Mouse (Mus musculus) MEL (cell line): Measurements from ENCODE around the gene Clip3. TPM values are rescaled to one million over a fixed set of nuclear protein-coding genes. Genes with fewer than 3 reads are reported as not detected.

Experiments
- DNase-seq: peaks from one replicate; pipeline ENCODE4 v3.0.0; 2011; ENCODE audit warnings: low read depth, low spot score
- H3K27ac ChIP-seq: 2 replicates; pipeline ENCODE4 v1.5.1; 2012; ENCODE audit warnings: low read depth, mild to moderate bottlenecking, control low read depth, low read length, moderate library complexity; ENCODE audit not compliant: control insufficient read depth
- H3K27me3 ChIP-seq, 2 experiments: fragments of 150-350 bp in 1 of 2; sonication (generic) in 1 of 2; 2 replicates each; pipeline ENCODE4 v1.6.1; 2012; ENCODE audit warnings: low read length in 2 of 2, mild to moderate bottlenecking in 2 of 2, improper control_type of control experiment in 1 of 2, moderate library complexity in 1 of 2; ENCODE audit not compliant: insufficient read depth in 2 of 2, control insufficient read depth in 1 of 2
- H3K36me3 ChIP-seq, 2 experiments: 2 replicates each; pipeline ENCODE4 v1.6.1; 2012 to 2014; ENCODE audit warnings: low read length in 2 of 2, improper control_type of control experiment in 1 of 2, inconsistent platforms in 1 of 2, mild to moderate bottlenecking in 1 of 2; ENCODE audit not compliant: insufficient read depth in 2 of 2, control insufficient read depth in 1 of 2
- H3K4me1 ChIP-seq, 2 experiments: fragments of 150-350 bp in 1 of 2; sonication (generic) in 1 of 2; 2 replicates each; pipeline ENCODE4 v1.6.1; 2012; ENCODE audit warnings: low read length in 2 of 2, improper control_type of control experiment in 1 of 2, mild to moderate bottlenecking in 1 of 2; ENCODE audit not compliant: insufficient read depth in 2 of 2, control insufficient read depth in 1 of 2
- H3K4me3 ChIP-seq, 2 experiments: fragments of 150-350 bp in 1 of 2; sonication (generic) in 1 of 2; 2 replicates each; pipeline ENCODE4 v1.5.1; 2012; ENCODE audit warnings: low read depth in 2 of 2, low read length in 2 of 2, mild to moderate bottlenecking in 2 of 2, moderate library complexity in 2 of 2, control low read depth in 1 of 2, improper control_type of control experiment in 1 of 2; ENCODE audit not compliant: control insufficient read depth in 1 of 2, insufficient read depth in 1 of 2
- H3K79me2 ChIP-seq: 2 replicates; pipeline ENCODE4 v1.6.1; 2012; ENCODE audit warnings: mild to moderate bottlenecking, low read length, moderate library complexity; ENCODE audit not compliant: control insufficient read depth, poor library complexity, insufficient read depth
- H3K9ac ChIP-seq: 2 replicates; pipeline ENCODE4 v1.6.1; 2012; ENCODE audit warnings: low read depth, mild to moderate bottlenecking, control low read depth, low read length, moderate library complexity; ENCODE audit not compliant: control insufficient read depth, poor library complexity, severe bottlenecking
- H3K9me3 ChIP-seq: fragments of 150-350 bp; sonication (generic); replicated peaks from 2 replicates; pipeline ENCODE4 v1.6.1; 2012; ENCODE audit warnings: mild to moderate bottlenecking, low read length, improper control_type of control experiment, moderate library complexity; ENCODE audit not compliant: insufficient read depth
- BHLHE40 ChIP-seq: IDR thresholded peaks from 2 replicates; pipeline ENCODE4 v1.6.1; 2012; ENCODE audit warnings: low read depth, mild to moderate bottlenecking, inconsistent platforms, low read length, improper control_type of control experiment, borderline replicate concordance
- CHD1 ChIP-seq: IDR thresholded peaks from 2 replicates; pipeline ENCODE4 v1.6.1; 2012; ENCODE audit warnings: low read depth, mild to moderate bottlenecking, inconsistent platforms, low read length, improper control_type of control experiment
- E2F4 ChIP-seq: IDR thresholded peaks from 2 replicates; pipeline ENCODE4 v1.6.1; 2011; ENCODE audit warnings: low read depth, low read length, improper control_type of control experiment, borderline replicate concordance
- ETS1 ChIP-seq: IDR thresholded peaks from 2 replicates; pipeline ENCODE4 v1.6.1; 2012; ENCODE audit warnings: low read depth, mild to moderate bottlenecking, inconsistent platforms, low read length, improper control_type of control experiment, moderate library complexity
- HCFC1 ChIP-seq: IDR thresholded peaks from 2 replicates; pipeline ENCODE4 v1.6.1; 2012; ENCODE audit warnings: low read depth, mild to moderate bottlenecking, inconsistent platforms, low read length, improper control_type of control experiment, moderate library complexity
- JUND ChIP-seq: IDR thresholded peaks from 2 replicates; pipeline ENCODE4 v1.6.1; 2011; ENCODE audit warnings: low read depth, mild to moderate bottlenecking, improper control_type of control experiment, low read length
- KAT2A ChIP-seq: conservative IDR thresholded peaks from 2 replicates; pipeline ENCODE4 v1.6.1; 2012; ENCODE audit warnings: low read depth, low read length, improper control_type of control experiment, inconsistent platforms
- MAX ChIP-seq: IDR thresholded peaks from 2 replicates; pipeline ENCODE4 v1.6.1; 2011; ENCODE audit warnings: low read length, improper control_type of control experiment
- MAZ ChIP-seq: IDR thresholded peaks from 2 replicates; pipeline ENCODE4 v1.6.1; 2012; ENCODE audit warnings: low read depth, mild to moderate bottlenecking, inconsistent platforms, low read length, improper control_type of control experiment
- MEF2A ChIP-seq: IDR thresholded peaks from 2 replicates; pipeline ENCODE4 v1.6.1; 2014; ENCODE audit warnings: low read depth, mild to moderate bottlenecking, inconsistent platforms, low read length, improper control_type of control experiment; ENCODE audit not compliant: poor library complexity, insufficient replicate concordance, severe bottlenecking; ENCODE audit errors: extremely low read depth
- MYB ChIP-seq: IDR thresholded peaks from 2 replicates; pipeline ENCODE4 v1.6.1; 2011; ENCODE audit warnings: mild to moderate bottlenecking, low read depth, low read length, improper control_type of control experiment
- MYC ChIP-seq: IDR thresholded peaks from 2 replicates; pipeline ENCODE4 v1.6.1; 2011; ENCODE audit warnings: low read depth, mild to moderate bottlenecking, low read length, improper control_type of control experiment, moderate library complexity
- POLR2AphosphoS2 ChIP-seq: IDR thresholded peaks from 2 replicates; pipeline ENCODE4 v1.6.1; 2011; ENCODE audit warnings: low read length, improper control_type of control experiment
- RCOR1 ChIP-seq: IDR thresholded peaks from 2 replicates; pipeline ENCODE4 v1.6.1; 2012; ENCODE audit warnings: low read depth, mild to moderate bottlenecking, inconsistent platforms, low read length, improper control_type of control experiment
- SIN3A ChIP-seq: IDR thresholded peaks from 2 replicates; pipeline ENCODE4 v1.6.1; 2012; ENCODE audit warnings: low read length, improper control_type of control experiment, inconsistent platforms
- TAL1 ChIP-seq: IDR thresholded peaks from 2 replicates; pipeline ENCODE4 v1.6.1; 2012; ENCODE audit warnings: mild to moderate bottlenecking, inconsistent platforms, low read length, moderate library complexity, mixed read lengths
- TBP ChIP-seq: IDR thresholded peaks from 2 replicates; pipeline ENCODE4 v1.8.0; 2011; ENCODE audit warnings: low read depth, low read length, improper control_type of control experiment
- UBTF ChIP-seq: IDR thresholded peaks from 2 replicates; pipeline ENCODE4 v1.6.1; 2012; ENCODE audit warnings: low read depth, mild to moderate bottlenecking, inconsistent platforms, low read length, improper control_type of control experiment, moderate library complexity, borderline replicate concordance; ENCODE audit not compliant: insufficient read depth
- USF1 ChIP-seq: IDR thresholded peaks from 2 replicates; pipeline ENCODE4 v1.6.1; 2014; ENCODE audit warnings: low read depth, mild to moderate bottlenecking, inconsistent platforms, low read length, improper control_type of control experiment, moderate library complexity
- USF2 ChIP-seq, 2 experiments: IDR thresholded peaks; 2 replicates each; pipeline ENCODE4 v1.6.1; 2011 to 2012; ENCODE audit warnings: improper control_type of control experiment in 2 of 2, low read length in 2 of 2, borderline replicate concordance in 1 of 2, inconsistent platforms in 1 of 2, low read depth in 1 of 2, mild to moderate bottlenecking in 1 of 2; ENCODE audit not compliant: insufficient read depth in 1 of 2
- ZC3H11A ChIP-seq: IDR thresholded peaks from 2 replicates; pipeline ENCODE4 v1.6.1; 2012; ENCODE audit warnings: low read depth, mild to moderate bottlenecking, inconsistent platforms, low read length, improper control_type of control experiment
- ZNF384 ChIP-seq: IDR thresholded peaks from 2 replicates; pipeline ENCODE4 v1.6.1; 2012; ENCODE audit warnings: low read depth, mild to moderate bottlenecking, inconsistent platforms, low read length, improper control_type of control experiment
- polyA plus RNA-seq, 2 experiments: library from polyadenylated mRNA; stranded (reverse) in 1 of 2; unstranded in 1 of 2; fragments of >175 nt in 1 of 2; fragments of >200 nt in 1 of 2; gene quantifications; 2 replicates each; pipeline versions ENCODE4 v1.2.1 to v1.2.4; 2012; ENCODE audit warnings: low replicate concordance in 2 of 2, low read depth in 1 of 2; ENCODE audit not compliant: insufficient read length in 2 of 2, insufficient read depth in 1 of 2, missing spikeins in 1 of 2
- total RNA-seq: library from RNA; depleted of rRNA; stranded (reverse); fragments of 300-350 nt; gene quantifications from 2 replicates; pipeline ENCODE4 v1.2.3, GENCODE M21; 2012

Clip3 gene
- total and polyA plus RNA-seq, 3 experiments: 0.19 TPM; not detected in 2

DNA sequence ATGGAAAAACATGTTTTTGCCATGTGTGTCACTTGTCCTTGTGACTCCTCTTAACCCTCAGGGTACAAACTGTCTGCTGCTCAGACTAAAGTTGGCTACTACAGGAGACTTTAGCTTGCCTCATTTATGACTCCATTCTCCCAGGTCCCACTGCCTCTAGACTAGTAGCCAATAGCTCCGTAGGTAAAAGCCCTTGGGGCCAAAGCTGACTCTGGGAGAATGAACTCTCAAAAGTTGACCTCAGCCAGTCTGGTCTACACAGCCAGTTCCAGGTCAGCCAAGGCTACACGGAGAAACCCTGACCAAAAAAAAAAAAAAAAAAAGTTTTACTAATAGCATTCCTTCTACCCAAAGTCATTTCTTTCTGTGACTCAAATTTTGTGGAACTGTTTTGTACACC, 12.6 kb upstream of the Clip3 start:
- peak; percentile 30; the same call in 1 of the 2 replicates for TF ChIP-seq ZNF384
- TF ChIP-seq JUND: no peak
- TF ChIP-seq HCFC1: no peak
- TF ChIP-seq, all 39 proteins: peak for 1
- H3K4me1 ChIP-seq: peaks cover 0 to 8% of the 10 kb centered on the region in 2 experiments; a peak in 1 of 4 replicates
- no peak for DNase-seq
- H3K36me3 ChIP-seq: peaks cover 0 to 11% of the 10 kb centered on the region in 2 experiments; a peak in 2 of 4 replicates
- H3K4me3 ChIP-seq: peak overlapping the region; percentile 71 to 82
- H3K9me3 ChIP-seq: no peaks in the 10 kb centered on the region
- H3K79me2 ChIP-seq: peaks cover 10% of the 10 kb centered on the region
- H3K9ac ChIP-seq: peak overlapping the region; percentile 82
- no peak overlapping the region for H3K27ac ChIP-seq
- H3K27me3 ChIP-seq: no peaks in the 10 kb centered on the region

DNA sequence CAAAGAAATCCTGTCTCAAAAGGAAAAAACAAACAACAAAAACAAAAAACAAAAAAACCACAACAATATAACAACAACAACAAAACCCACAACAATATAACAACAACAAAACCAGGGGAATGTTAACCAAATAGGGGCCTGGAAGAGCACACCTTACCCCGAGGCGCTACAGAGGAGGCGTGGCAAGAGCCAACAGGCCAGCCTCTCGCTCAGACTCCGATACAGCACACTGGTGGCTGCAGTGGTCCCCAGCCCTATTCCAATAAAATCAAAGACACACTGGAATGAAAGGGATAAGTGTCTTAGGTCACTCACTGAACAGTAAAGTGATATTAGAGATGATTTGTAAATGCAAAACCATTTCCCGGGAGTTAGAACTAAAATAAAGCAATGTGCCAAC, 12.0 kb upstream of the Clip3 start:
- Histone ChIP-seq H3K9ac (peak overlapping the region; percentile 82), H3K9me3 (no peaks in the 10 kb centered on the region), H3K4me1 (peaks cover 0 to 8% of the 10 kb centered on the region in 2 experiments; a peak in 1 of 4 replicates), H3K36me3 (peaks cover 0 to 11% of the 10 kb centered on the region in 2 experiments; a peak in 2 of 4 replicates), H3K79me2 (peaks cover 10% of the 10 kb centered on the region), H3K27ac (peak overlapping the region; percentile 84; the same call in 1 of the 2 replicates), H3K27me3 (no peaks in the 10 kb centered on the region), H3K4me3 (peak overlapping the region; percentile 71 to 82)
- DNase-seq: no peak
- TF ChIP-seq CHD1 (peak; percentile 37; the same call in 1 of the 2 replicates), ZC3H11A (no peak)

DNA sequence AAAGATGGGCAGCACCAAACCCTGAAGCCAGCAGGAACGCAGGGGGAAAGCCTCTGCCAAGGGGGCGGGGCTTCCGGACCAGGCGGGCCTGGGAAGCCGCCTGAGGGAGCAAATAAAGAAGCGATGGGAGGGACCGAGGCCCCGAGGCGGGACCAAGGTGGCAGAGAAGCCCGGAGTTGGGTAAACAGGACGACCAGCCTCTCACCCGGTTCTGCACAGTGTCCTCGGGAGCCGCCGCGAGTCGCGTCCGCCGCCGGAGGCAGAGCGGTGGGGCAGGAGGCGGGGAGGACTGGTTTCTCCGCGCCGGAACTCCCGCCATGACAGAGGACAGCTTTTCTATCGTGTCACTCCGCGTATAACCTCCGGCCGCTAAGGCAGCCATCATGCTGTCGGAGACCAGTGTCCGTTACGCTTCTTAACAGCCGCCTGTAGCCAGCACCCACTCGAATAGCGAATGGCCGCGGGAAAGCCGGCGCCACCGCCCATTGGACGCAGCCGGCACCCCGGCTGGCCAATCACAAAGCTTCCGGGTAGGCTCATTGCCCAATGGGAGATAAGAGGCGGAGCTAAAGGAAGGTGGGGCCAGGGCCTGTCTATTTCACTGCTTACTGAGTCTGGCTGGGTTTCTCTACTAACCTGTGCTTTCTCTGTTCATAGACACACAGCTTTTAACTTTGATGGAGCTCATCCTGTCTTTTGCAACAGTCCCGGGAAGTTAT, 11.4 kb upstream of the Clip3 start, which contains the start of the genes Thap8 and Wdr62:
Gene Thap8, plus strand, starts transcription at position 144 of the 719 bp plus-strand sequence.
Gene Wdr62, minus strand, starts transcription at position 469 of the 719 bp plus-strand sequence.
- peak within 1 kb of the TSS; percentile 71 to 82 for H3K4me3 ChIP-seq
- H3K27ac ChIP-seq: peak within 1 kb of the TSS; percentile 96
- H3K27me3 ChIP-seq: no peaks in the 10 kb centered on the region
- peaks cover 0 to 11% of the 10 kb centered on the region in 2 experiments; a peak in 2 of 4 replicates for H3K36me3 ChIP-seq
- H3K9me3 ChIP-seq: no peaks in the 10 kb centered on the region
- DNase-seq: peak; percentile 97
- peaks cover 0 to 8% of the 10 kb centered on the region in 2 experiments; a peak in 1 of 4 replicates for H3K4me1 ChIP-seq
- peaks cover 10% of the 10 kb centered on the region for H3K79me2 ChIP-seq
- H3K9ac ChIP-seq: peak within 1 kb of the TSS; percentile 82
- peak; percentile 77 for TF ChIP-seq MYB
- TF ChIP-seq KAT2A: no peak
- TF ChIP-seq ETS1: no peak
- peak; percentile 52; the same call in 1 of the 2 replicates for TF ChIP-seq MAX
- peak; percentile 80; the same call in 1 of the 2 replicates for TF ChIP-seq POLR2AphosphoS2
- TF ChIP-seq HCFC1: peak; percentile 38; the same call in 1 of the 2 replicates
- TF ChIP-seq E2F4: peak; percentile 56; the same call in 1 of the 2 replicates
- no peak; the same call in 1 of the 2 replicates for TF ChIP-seq MEF2A
- 0 out of 2 replicates have a peak, but pooled peaks have one; percentile 7 for TF ChIP-seq USF1
- no peak for TF ChIP-seq JUND
- no peak for TF ChIP-seq ZNF384
- peak; percentile 93 for TF ChIP-seq SIN3A
- TF ChIP-seq RCOR1: no peak
- no peak for TF ChIP-seq MYC
- TF ChIP-seq BHLHE40: no peak
- TF ChIP-seq TAL1: no peak
- TF ChIP-seq TBP: peak; percentile 84
- peak; percentile 49; the same call in 1 of the 2 replicates for TF ChIP-seq MAZ
- TF ChIP-seq UBTF: 0 out of 2 replicates have a peak, but pooled peaks have one; percentile 19
- TF ChIP-seq USF2 (IDR thresholded peaks at IDR 0.05; ENCODE audit: borderline replicate concordance in 1 of 2, insufficient read depth in 1 of 2, low read depth in 1 of 2, low read length in 2 of 2): no peak
